Mouse (Mus musculus) frontal cortex, adult 2 months (tissue): ENCODE results near the gene Pls1. TPM values are rescaled to one million over a fixed set of nuclear protein-coding genes. Genes with fewer than 3 reads are reported as not detected.

Experiments
- DNase-seq, 2 experiments: peaks; one replicate each; pipeline ENCODE4 v3.0.0; 2022; ENCODE audit warnings: low spot score in 1 of 2; ENCODE audit errors: extremely low spot score in 1 of 2
- polyA plus RNA-seq: library from polyadenylated mRNA; depleted of rRNA; stranded (reverse); fragments of >200 nt; gene quantifications from 2 replicates; pipeline ENCODE4 v1.2.3, GENCODE M21; 2012; rRNA removed

Gene Pls1
- 4.7 and 6.1 TPM in 2 replicates for polyA plus RNA-seq

DNA sequence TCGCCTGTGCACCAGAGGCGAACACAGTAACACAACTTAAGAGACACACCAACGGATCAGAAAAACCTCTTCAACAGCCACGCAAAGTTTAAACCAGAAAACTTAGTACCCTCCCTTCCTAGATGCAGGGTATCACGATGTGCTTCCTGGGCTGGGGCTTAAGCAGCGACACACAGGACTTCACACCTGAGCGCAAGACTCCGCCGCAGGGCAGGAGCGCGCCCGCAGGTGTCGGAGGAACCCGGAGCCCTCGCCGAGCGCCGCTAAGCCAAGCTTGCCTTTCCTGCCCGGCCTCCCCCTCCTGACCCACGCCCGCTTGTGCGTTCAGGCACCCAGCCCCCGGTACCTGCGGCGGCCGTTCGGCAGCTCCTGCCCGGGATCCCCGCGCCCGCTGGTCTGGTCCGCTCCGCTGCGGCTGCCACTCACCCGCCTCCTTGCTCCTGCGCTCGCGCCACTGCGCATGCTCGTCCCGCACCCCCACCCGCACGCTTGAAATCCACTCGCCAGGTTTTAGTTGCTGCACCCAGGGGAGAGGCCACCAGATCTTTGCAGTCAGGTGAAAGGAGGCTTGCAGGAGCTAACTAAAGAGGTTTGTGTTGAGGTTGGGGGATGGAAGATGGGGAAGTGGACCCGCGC, at the start of gene Pls1:
Gene Pls1 (minus strand): TSS at position 487 of the 636 bp plus-strand sequence.
- peak; percentile 71 to 97 for DNase-seq

DNA sequence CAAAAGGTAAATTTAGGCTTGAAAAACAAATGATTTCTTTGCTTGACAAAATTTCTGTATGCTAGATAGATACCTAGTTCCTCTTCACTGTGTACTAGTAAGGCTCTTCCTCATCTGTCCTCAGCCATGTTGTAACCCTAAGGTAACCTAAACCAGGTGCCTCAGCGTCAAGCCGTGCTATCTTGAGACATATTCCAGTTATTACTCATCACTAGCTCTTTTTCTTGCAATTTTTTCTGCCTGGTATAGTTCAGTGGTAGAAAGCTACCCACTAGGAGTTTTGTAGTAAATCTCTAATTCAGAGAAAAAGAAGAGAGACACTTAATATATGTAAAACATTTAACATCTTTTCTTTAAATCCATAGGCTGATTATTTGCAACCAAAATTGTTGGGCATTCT, 37.6 kb upstream of the Pls1 start:
- DNase-seq, result no peak

DNA sequence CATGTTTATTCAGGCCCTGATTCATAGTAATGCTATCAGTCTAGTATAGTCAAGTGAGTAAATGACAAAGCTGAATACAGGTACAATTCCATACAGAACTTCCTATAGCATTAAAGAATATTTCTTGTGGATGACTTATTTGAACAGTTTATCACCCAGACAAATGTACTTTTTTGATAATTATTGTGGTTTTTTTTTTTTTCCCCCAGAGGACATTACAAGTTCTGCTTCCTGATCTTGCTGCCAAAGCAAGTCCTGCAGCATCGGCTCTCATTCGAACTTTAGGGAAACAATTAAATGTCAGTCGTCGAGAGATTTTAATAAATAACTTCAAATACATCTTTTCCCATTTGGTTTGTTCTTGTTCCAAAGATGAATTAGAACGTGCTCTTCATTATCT, 33.1 kb upstream of the Pls1 start:
- DNase-seq, result no peak

DNA sequence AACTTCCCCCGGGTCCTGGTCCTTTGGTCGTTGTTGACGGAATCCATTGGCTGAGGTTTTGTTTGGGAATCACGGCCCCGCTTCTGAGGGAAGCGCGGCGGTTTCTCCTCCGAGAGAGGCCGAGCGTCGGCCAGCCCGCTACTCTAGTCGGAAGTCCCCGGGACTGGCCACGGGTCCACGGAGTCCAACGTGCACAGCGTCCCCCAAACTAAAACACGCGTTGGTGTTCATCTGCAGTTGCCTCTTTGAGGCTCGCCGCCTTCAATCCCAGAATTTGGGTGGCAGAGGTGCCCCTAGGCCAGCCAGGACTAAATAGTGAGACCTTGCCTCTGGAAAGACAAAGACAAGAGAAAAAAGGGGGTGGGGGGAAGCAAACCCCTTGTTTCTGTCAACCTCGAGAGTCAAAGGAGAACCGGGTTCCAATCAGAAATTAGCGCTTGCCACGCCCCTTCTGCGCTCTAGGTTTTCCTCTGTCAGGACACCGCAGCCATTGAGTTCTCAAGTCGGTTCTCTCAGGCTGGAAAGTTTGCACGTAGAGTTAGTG, 13.0 kb upstream of the Pls1 start:
- DNase-seq, result no peak

DNA sequence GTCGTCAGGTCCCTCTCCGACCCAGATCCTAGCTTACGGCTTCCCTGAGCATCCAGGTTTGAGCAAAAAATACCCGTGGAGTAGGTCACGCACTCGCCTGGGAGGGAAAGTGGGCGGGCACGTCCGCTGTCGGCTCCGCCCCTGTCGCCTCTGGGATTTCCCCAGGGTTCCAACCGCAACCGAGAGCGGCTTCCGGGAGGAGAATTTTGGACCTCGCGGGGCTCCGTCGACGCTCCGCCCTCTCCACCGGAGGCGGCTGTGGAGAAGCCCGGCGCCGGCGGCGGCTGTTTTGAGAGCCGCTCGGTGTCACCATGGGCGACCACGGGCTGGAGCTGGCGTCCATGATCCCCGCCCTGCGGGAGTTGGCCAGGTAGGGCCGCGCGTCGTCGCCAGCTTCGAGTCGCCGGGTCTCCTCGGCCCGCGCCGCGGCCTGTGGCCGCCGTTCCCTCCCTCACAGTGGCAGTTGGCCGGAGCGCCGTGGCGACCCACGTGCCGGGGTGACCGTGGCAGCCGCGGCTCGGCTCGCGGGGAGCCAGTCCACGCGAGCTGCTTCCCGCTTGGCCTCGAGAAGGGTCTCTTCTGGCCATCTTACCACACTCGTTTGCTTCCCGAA, 12.4 kb upstream of the Pls1 start, which contains the start of gene Atr:
Gene Atr (plus strand): TSS at position 184 of the 613 bp plus-strand sequence.
- DNase-seq, result peak; percentile 84 to 94

DNA sequence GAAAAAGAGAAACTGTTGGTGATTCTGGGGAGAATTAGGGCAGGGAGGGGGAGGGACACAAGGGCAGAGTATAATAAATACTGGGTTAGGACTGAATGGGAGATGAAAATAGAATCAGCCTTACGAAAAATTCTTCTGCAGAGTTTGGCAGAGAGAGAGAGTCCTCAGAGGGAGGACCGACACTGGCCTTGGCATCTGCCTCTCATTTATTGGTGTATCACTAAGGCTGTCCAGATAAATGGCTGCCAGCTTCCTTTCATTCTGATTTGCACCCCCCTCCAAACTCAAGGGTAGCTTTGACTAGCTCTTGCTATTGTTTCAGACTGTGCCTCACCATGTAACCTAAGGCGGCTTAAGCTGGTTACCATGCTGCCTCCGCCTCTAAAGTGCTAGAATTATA, 10.9 kb upstream of the Pls1 start:
- no peak for DNase-seq

DNA sequence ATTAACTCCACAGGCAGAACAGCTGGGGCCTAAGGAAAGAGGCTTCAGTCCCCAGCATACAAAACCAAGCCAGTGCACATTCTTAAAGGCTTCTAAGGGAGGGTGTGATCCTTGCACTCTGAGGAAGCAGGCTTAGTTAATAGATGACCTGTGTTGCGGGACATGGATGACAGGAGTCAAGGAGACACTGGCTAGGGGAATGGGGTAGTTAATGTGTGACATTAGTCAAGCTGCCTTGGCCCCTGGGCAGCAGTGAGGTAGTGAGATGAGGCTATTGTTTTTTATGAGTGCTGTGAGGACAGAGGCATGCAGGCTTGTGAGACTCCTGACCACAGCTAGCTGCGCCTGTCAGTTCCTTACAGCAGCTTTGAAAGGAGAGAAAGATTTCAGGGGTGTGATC, 9.8 kb upstream of the Pls1 start:
- no peak for DNase-seq

DNA sequence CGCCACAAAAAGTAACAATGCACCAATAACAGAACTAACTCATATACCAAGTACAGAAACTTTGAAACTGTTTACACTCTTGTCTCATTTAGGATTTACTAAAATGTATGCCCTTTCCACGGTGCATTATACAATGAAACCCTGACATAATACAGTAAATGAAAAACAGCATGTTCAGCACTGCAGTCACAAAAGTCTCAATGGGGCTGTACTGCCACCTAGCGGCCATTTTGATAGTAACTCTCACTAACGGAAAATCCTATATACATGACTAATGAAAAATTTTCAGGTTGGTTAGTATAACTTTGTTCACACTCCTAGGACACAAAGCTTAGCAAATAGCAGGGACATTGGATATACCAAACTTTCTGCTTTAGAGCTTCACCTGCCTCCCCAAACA, 7.8 kb upstream of the Pls1 start:
- peak; percentile 34 to 95 for DNase-seq

DNA sequence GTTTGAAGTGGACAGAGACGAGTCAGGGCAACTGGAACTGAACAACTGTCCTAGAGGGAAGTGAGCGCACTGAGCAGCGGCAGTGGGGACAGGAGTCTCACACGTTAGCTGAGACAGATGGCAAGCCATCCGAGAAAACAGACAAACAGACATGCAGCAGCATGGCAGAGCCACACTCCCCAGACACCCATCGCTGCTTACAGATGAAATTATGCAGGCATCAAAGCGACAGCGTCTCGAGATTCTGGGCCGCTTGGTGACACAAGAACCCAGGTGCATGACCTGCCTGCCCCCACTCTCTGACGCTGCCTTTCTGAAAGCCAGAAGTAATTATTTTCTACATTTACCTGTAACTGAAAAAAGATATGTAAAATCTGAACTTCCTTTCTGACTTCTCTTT, 6.6 kb upstream of the Pls1 start:
- DNase-seq, result no peak

DNA sequence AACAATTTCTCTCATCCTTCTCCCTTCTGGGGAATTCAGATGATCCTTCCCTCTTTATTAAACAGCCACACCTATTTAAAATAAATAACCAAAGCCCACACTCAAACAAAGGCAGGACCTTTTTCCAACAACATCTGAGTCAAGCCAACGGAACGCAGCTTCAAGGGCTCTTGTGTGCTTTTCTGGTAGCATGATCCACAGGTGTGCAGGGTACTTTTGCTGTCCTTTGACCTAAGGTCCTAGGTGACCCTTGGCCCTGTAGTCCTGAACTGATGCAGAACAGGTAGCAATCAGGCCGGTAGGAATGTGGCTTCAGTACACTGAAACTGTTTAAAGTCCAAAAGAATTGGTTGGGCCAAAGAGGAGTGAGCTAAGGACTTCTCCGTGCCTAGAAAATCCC, 600 bp upstream of the Pls1 start:
- DNase-seq, result no peak

DNA sequence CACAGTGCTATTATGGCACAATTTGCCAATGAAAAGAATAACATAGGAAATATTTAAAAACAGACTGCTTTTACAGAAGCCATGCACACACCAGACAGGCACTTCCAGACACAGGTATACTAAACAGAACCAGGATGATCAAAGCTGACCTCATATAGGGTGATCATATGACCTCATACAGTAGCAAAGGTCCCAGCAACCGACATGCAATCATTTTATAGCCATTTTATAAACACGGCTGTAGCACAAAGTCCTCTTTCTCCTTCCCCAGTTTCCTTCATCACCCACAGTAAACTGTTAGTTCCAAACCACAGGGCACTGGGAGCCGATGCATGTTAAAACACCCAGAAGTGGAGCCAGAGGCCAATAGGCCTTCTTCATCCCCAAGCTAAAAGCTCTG, 5.7 kb downstream of the Pls1 start:
- DNase-seq, result no peak

DNA sequence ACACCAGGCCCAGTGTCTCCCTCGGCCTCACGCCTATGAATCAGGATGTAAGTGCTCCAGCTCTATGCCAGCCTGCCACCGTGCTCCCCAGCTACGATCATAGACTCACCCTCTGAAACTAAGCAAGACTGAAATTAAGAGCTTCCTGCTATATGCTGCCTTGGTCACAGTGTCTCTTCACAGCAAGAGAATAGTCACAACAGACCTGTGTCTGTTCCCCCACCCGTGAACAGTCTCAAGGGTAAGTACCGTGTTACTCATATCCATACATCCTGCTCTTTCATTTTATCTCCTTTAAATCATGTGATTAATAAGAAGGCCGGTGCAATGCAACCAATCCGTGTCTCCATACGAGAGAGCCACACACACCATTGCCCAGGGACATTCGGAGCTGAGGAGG, 9.4 kb downstream of the Pls1 start:
- DNase-seq, result no peak

DNA sequence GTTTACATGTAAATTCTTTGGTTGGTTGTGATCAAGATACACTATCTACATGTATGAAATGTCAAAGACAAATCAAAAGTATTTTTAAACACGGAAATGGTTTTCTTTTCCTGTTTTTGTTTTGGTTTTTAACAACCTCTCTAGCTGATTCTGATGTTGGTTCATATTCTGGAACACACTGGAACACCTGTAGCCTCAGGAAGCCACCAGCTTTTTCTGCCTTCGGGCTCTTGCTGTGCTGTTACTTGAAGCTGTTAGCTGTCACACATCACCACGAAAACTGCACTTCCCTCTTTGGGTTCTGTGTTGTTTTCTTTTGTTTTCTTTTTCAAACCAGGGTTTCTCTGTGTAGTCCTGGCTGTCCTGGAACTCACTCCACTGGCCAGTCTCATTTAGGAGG, 10.3 kb downstream of the Pls1 start:
- no peak for DNase-seq

DNA sequence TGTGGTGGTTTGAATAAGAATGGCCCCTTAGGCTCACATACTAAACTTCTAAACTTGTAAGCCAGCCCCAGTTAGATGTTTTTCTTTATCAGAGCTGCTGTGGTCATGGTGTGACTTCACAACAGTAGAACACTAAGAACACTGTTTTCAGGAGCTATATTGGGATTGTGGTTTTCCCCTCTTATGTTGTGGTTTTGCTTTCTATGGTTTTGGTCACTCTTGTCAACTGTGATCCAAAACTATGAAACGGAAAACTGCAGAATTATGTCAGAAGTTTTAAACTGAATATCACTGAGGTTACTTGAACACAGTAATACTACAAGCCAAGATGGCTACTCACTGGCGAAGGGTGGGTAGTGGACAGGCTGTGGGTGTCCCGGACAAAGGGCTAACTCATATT, 12.4 kb downstream of the Pls1 start:
- DNase-seq, result no peak

DNA sequence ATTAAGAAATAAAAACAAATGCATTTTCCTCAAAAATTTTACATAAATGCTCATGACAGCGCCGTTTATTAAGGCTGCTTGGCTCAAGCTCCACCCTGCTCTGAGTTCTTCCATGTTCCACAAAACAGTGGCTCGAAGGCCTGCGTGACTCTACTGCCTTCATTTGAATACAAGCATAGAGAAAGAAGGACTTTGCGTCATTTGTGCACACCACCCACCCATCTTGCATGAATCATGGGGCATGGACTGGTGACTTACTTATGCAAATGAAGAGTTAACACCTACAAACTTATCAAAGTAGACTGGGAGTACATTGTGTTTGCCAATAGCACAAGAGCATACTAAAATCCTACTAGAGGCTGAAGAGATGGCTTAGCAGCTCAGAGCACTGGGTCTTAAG, 17.5 kb downstream of the Pls1 start:
- peak; percentile 33 to 62 for DNase-seq

DNA sequence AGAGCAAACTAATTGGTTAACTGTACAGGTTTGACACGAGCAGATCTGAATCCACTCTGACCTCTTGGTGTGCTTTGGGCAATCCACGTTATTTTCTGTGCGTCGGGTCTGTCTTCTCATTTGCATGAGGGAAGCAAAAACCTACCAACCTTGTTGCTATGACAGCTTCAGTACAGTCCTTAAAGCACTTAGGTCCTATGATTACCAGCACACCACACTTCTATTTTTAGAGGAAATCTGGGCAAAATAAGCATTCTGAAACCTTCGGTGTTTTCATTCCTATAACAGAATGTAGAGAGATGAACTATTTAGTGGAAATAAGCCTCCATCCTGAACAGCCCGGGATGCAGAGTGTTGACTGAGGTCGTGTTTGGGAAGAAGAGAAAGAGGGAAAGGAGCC, 22.6 kb downstream of the Pls1 start:
- DNase-seq, result no peak

DNA sequence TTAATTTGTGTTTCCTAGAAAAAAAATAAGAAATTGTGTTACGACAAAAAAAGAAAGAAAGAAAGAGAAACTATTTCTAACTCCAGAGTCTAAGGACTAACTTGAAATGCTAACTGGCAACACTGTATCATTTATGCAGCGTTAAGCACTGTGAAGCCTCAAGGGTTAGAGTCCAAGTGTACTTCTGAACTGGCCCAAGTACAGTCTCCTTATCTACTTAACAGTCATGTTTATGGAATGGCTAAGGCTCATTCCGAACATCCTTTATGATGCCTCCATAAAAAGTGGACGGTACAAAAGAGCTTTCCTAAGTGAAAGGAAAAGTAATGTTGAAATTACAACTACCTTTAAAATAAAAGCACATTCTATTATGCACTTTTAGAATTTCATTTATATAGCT, 29.4 kb downstream of the Pls1 start:
- no peak for DNase-seq

DNA sequence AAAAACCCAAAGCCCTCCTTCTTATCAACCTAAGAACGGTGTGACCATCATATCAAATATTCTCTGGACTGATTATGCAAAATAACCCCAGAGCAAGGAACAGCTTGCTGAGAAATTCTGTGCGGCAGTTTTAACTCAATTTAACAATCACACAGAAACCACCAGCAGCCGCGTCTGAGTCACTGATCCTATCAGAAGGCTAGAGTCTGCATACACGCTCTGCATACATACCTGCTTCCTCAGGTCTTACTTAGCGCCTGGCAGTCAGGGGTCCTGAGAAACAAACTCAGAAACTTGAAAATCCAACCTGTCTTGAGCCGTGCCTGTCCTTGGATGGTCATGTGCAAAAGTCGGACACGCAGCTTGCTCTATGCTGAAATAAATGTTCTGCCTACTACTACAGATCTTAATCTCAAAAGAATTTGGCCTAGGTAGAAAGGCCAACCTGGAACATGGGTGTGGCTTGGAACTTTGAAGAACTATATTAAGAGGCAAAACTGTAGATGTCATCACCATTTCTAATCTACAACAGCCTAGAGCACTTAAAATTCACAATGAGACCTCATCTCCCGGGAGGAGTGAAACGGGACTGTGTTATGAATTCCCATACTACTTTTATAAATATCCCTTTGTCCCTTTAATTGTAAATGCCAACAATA, 30.0 kb downstream of the Pls1 start:
- no peak for DNase-seq

DNA sequence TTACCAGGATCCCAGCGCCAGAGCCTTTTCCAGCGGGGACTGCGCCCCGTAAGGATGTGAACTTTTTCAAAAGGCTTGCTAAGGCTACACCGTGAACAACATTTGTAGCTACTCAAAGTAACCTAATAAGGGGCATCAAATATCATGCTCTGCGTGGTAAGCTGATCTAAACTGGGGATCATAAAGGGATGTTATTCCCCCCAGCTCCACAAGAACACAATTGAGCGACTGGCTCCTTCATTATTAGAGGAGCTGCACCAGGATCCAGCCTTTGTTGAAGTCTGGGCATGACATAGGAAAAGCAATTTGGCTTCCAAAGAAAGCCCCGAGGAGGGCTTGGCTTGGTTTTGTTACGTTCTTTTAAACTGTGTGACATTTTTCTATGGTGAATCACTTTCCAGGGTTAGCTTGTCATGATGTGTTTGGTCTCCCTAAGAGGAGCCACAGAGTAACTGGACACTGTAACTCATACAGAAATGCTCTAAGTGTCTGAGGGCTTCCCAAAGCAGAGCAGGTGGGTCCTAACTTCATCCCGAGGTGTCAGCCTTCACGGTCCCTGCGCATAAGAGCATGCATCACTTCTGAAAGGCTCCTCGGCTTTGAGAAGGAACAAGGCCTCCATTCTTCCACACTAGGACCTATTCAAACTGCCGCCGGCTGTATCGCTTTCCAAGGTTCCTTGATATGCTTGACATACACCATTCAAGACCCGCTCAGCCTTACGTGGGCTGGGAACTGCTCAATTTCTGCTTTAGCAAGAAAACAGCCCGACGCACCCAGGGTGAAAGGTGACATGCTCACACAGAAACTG, 31.2 kb downstream of the Pls1 start:
- DNase-seq, result no peak

DNA sequence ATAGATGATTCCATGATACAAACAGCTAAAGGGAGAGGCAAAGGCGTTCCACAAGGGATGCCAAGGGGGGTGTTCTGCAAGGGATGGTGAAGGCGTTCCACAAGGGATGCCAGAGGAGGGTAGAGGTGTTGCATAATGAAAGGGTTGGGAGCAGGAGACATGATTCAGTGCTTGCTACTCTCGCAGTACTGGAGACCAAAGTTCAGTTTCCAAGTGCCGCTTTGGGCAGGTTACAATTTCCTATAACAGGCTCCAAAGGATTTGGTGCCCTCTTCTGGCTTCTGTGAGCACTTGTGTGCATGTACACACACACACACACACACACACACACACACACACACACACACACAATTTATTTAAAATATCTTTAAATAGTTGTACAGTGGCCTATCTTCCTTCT, 33.3 kb downstream of the Pls1 start:
- DNase-seq, result no peak

DNA sequence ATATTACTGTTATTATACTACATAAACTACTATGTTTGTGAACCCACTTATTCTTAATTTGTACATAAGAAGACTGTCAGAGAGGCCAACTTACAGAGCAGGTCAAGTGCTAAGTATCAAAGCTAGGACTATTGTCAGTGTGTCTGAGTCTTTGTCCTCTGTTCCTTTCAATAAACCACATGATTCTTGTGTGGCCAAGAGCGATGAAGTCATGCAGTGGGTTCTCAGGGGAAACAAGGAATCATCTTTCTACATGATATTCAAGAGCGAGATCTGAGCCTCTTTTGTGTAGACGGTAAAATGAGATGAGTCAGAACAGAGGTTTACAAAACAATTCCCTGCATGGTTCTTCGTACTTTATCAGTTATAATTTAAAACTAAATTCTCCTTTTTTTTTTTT, 35.5 kb downstream of the Pls1 start:
- DNase-seq, result no peak
